ENCODE assay signal across 20 mouse cellular contexts in the genomic region with DNA sequence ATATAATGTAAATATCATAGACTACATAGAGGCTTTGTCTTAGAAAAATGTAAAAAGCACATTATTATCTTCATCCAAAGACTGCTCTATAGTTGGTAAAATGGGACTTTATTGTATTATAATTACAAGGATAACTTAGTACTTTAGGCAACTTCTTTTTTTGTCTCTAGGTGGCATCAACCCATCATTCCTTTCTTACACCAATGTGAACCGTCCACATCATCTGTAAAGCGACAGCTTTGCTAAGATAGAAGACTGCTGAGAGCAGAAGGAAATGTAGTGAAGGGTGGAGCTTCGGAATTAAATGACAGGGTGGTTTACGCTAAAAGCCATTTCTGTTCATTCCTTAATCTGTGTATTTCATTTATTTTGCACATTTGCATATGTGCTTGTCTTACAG. TPM values are rescaled to one million over a fixed set of nuclear protein-coding genes. Genes with fewer than 3 reads are reported as not detected.
DNase-seq lines count a peak whose midpoint lies in the region; ATAC-seq and TF ChIP-seq lines count a peak whose summit lies in the region.
"Had no signal": no experiment of that assay in that cellular context is flagged by ENCODE, and none has a peak within 500 bp of the region (broad histone marks: within the 10 kb centered on the region; RNA-seq: fewer than 3 reads in every experiment).

No protein-coding gene starts in this region.

- H3K4me3 ChIP-seq in layer of hippocampus, adult 2 months, result no peak overlapping the region
- H3K4me3 ChIP-seq: embryonic facial prominence, embryonic 15.5 days; liver, embryonic 15.5 days; midbrain, embryonic 13.5 days; stomach, embryonic 15.5 days had no signal

- H3K27ac ChIP-seq in layer of hippocampus, adult 2 months, result no peak overlapping the region
- H3K27ac ChIP-seq: embryonic facial prominence, embryonic 15.5 days; kidney, postnatal 0 days; liver, embryonic 15.5 days; midbrain, embryonic 13.5 days; stomach, embryonic 15.5 days had no signal

- no peak for DNase-seq in frontal cortex, postnatal 25 days (ENCODE audit: low spot score in 2 of 2)
- no peak for DNase-seq in layer of hippocampus, adult 2 months (ENCODE audit: low spot score in 2 of 2)
- DNase-seq in layer of hippocampus, postnatal 36 days, result no peak
- DNase-seq in 3T3-L1 (ENCODE audit: low read depth, low spot score) (peak; percentile 29), NIH3T3 (ENCODE audit: low read depth) (peak; percentile 45)
- DNase-seq: adrenal gland, postnatal 10 days; cerebellum, adult 8-10 months; gastrocnemius, postnatal 36 days; kidney, adult 2 months; left cerebral cortex, postnatal 4 days; liver; thymus, adult 18-20 months; thymus, postnatal 36 days had no signal

- peak; percentile 54; the same call in 1 of the 2 replicates for ATAC-seq in frontal cortex, adult (ENCODE audit: low TSS enrichment)
- no peak for ATAC-seq in erythroblast, adult 5-6 weeks (replicated peaks; ENCODE audit: low FRiP score, poor library complexity, severe bottlenecking)
- ATAC-seq: midbrain, embryonic 13.5 days had no signal

- peak; percentile 48 for TF ChIP-seq CTCF in layer of hippocampus, adult 2 months (conservative IDR thresholded peaks at IDR 0.05)

RNA-seq across cellular contexts. Expression of a gene that starts 49.3 kb away (rescaled TPM):
- 10 to 100 TPM; 80.1 to 82.4 TPM for total RNA-seq in layer of hippocampus, adult 2 months (2021)
- 10 to 100 TPM; 82.1 to 87.4 TPM for total RNA-seq in layer of hippocampus, postnatal 36 days (2021)
- total RNA-seq in erythroblast, adult 5-6 weeks (2015; ENCODE audit: low replicate concordance), result 3.8 and 4.0 TPM in 2 replicates
- total RNA-seq in erythroblast, adult 5-6 weeks (2017; ENCODE audit: low replicate concordance), result 1.5 and 5.4 TPM in 2 replicates

Comparison
In these comparisons a context has a peak if more than half of its experiments do, and no peak if none do; other contexts are left out.
1. DNase-seq: peak in 3T3-L1 (single experiment) and NIH3T3 (single experiment); none in frontal cortex, postnatal 25 days (0 of 2), layer of hippocampus, adult 2 months (0 of 2) and layer of hippocampus, postnatal 36 days (0 of 2).
2. RNA of a gene that starts 49.3 kb away (total RNA-seq): 82.1 to 87.4 TPM in layer of hippocampus, postnatal 36 days and 80.1 to 82.4 TPM in layer of hippocampus, adult 2 months; 1.5 to 5.4 TPM in erythroblast, adult 5-6 weeks; every median in the first group is over 10 times any median in the second.